In genomic region chr16:29331351-29332044, GRCm38 (mm10) we compare ENCODE assay signal across 17 mouse cellular contexts. TPM values are rescaled to one million over a fixed set of nuclear protein-coding genes. Genes with fewer than 3 reads are reported as not detected.
A peak's percentile ranks its signal among the peaks of the same experiment; 100 is the strongest.
DNase-seq lines count a peak whose midpoint lies in the region; ATAC-seq lines count a peak whose summit lies in the region.
"Had no signal": no experiment of that assay in that cellular context is flagged by ENCODE, and none has a peak within 500 bp of the region (broad histone marks: within the 10 kb centered on the region; RNA-seq: fewer than 3 reads in every experiment).

No protein-coding gene starts in this region.

- WGBS in kidney, embryonic 14.5 days = 69% methylated on average over 3 of the region's 3 CpGs
- WGBS in embryonic facial prominence, embryonic 12.5 days = 62% methylated on average over 3 of the region's 3 CpGs
- 68% methylated on average over 3 of the region's 3 CpGs for WGBS in midbrain, embryonic 15.5 days

- H3K27me3 ChIP-seq in kidney, embryonic 14.5 days (ENCODE audit: control insufficient read depth, insufficient read depth, low read length) = no peaks in the 10 kb centered on the region
- H3K27me3 ChIP-seq in embryonic facial prominence, embryonic 12.5 days = no peaks in the 10 kb centered on the region
- H3K27me3 ChIP-seq in midbrain, embryonic 15.5 days (replicated peaks) = no peaks in the 10 kb centered on the region
- H3K27me3 ChIP-seq: heart, embryonic 13.5 days; liver, embryonic 13.5 days had no signal

- H3K4me3 ChIP-seq in kidney, embryonic 14.5 days (ENCODE audit: low read length) = no peak overlapping the region
- H3K4me3 ChIP-seq in embryonic facial prominence, embryonic 12.5 days = no peak overlapping the region
- no peak overlapping the region for H3K4me3 ChIP-seq in midbrain, embryonic 15.5 days
- H3K4me3 ChIP-seq: heart, embryonic 13.5 days; liver, embryonic 13.5 days had no signal

- H3K9me3 ChIP-seq in kidney, embryonic 14.5 days (ENCODE audit: control insufficient read depth, low read length) = no peaks in the 10 kb centered on the region
- no peaks in the 10 kb centered on the region for H3K9me3 ChIP-seq in embryonic facial prominence, embryonic 12.5 days
- no peaks in the 10 kb centered on the region for H3K9me3 ChIP-seq in midbrain, embryonic 15.5 days
- H3K9me3 ChIP-seq: heart, embryonic 13.5 days; liver, embryonic 13.5 days had no signal

- H3K4me1 ChIP-seq in kidney, embryonic 14.5 days (ENCODE audit: control insufficient read depth, insufficient read depth, low read length) = peaks cover 5% of the 10 kb centered on the region; the same call in 1 of the 2 replicates
- peaks cover 12% of the 10 kb centered on the region; the same call in 1 of the 2 replicates for H3K4me1 ChIP-seq in embryonic facial prominence, embryonic 12.5 days
- peaks cover 4% of the 10 kb centered on the region; the same call in 1 of the 2 replicates for H3K4me1 ChIP-seq in midbrain, embryonic 15.5 days
- H3K4me1 ChIP-seq: heart, embryonic 13.5 days; liver, embryonic 13.5 days had no signal

- no peak overlapping the region for H3K4me2 ChIP-seq in kidney, embryonic 14.5 days (replicated peaks; ENCODE audit: low read depth, low read length)
- H3K4me2 ChIP-seq in embryonic facial prominence, embryonic 12.5 days (replicated peaks) = no peak overlapping the region
- no peak overlapping the region for H3K4me2 ChIP-seq in midbrain, embryonic 15.5 days
- H3K4me2 ChIP-seq: liver, embryonic 13.5 days had no signal

- no peak overlapping the region for H3K9ac ChIP-seq in kidney, embryonic 14.5 days (ENCODE audit: low read depth, low read length)
- H3K9ac ChIP-seq in embryonic facial prominence, embryonic 12.5 days = no peak overlapping the region
- H3K9ac ChIP-seq in midbrain, embryonic 15.5 days = no peak overlapping the region
- H3K9ac ChIP-seq: heart, embryonic 13.5 days; liver, embryonic 13.5 days had no signal

- ATAC-seq in kidney, embryonic 14.5 days (ENCODE audit: low FRiP score, low TSS enrichment) = 0 out of 2 replicates have a peak, but pooled peaks have one; percentile 33
- ATAC-seq in embryonic facial prominence, embryonic 12.5 days (ENCODE audit: insufficient number of reproducible peaks, insufficient read depth, low FRiP score, low TSS enrichment) = peak; percentile 67; the same call in 1 of the 2 replicates
- ATAC-seq in midbrain, embryonic 15.5 days (replicated peaks) = peak; percentile 94
- no peak for ATAC-seq in megakaryocyte, adult 5-6 weeks (ENCODE audit: poor library complexity, severe bottlenecking)
- ATAC-seq: CD4-positive, CD25-positive, alpha-beta regulatory T cell, adult 4 months; intestine, embryonic 16.5 days; Patski had no signal

- DNase-seq in kidney, adult 18-20 months = no peak
- DNase-seq in brain, adult 2 months (ENCODE audit: low read depth, low spot score) = peak; percentile 69
- no peak for DNase-seq in adipocyte (ENCODE audit: low spot score)
- DNase-seq in adrenal gland, postnatal 14 days = no peak
- DNase-seq: cerebellum, postnatal 14 days; liver, embryonic 13.5 days had no signal

- no peaks in the 10 kb centered on the region for H3K36me3 ChIP-seq in kidney, embryonic 14.5 days (ENCODE audit: control insufficient read depth, insufficient read depth, low read length)
- H3K36me3 ChIP-seq in embryonic facial prominence, embryonic 12.5 days = no peaks in the 10 kb centered on the region
- no peaks in the 10 kb centered on the region for H3K36me3 ChIP-seq in midbrain, embryonic 15.5 days (replicated peaks)
- H3K36me3 ChIP-seq: heart, embryonic 13.5 days; liver, embryonic 13.5 days had no signal

- H3K27ac ChIP-seq in kidney, embryonic 14.5 days (ENCODE audit: low read depth, low read length) = no peak overlapping the region
- no peak overlapping the region for H3K27ac ChIP-seq in embryonic facial prominence, embryonic 12.5 days
- H3K27ac ChIP-seq in midbrain, embryonic 15.5 days = peak overlapping the region; percentile 62
- H3K27ac ChIP-seq: heart, embryonic 13.5 days; liver, embryonic 13.5 days had no signal

RNA-seq across cellular contexts. Expression of gene Atp13a5, which starts 47.0 kb away (rescaled TPM):
- polyA plus RNA-seq in kidney, embryonic 14.5 days (2014; fragmentation: Nextera tagmentation; extraction: Ambion mirVana) = not detected in 2 replicates
- polyA plus RNA-seq in embryonic facial prominence, embryonic 12.5 days (2016; fragmentation: Nextera tagmentation; extraction: Ambion mirVana) = 0.04 and 0.05 TPM in 2 replicates
- 3.2 and 3.7 TPM in 2 replicates for polyA plus RNA-seq in midbrain, embryonic 15.5 days (2015; fragmentation: Nextera tagmentation; extraction: Ambion mirVana)
- total RNA-seq in megakaryocyte, adult 5-6 weeks (2015) = not detected in 2 replicates
- total RNA-seq in megakaryocyte, adult 5-6 weeks (2017) = not detected in 2 replicates
- not detected in 2 replicates for total RNA-seq in adrenal gland, postnatal 14 days (2021)
- total RNA-seq: monocyte, adult 5-6 weeks had no signal
- polyA plus RNA-seq: CD4-positive, CD25-positive, alpha-beta regulatory T cell, adult 4 months; heart, embryonic 13.5 days; intestine, embryonic 16.5 days; liver, embryonic 13.5 days; Patski; stomach, embryonic 14.5 days; urinary bladder, adult 2 months had no signal
